Mouse (Mus musculus): Measurements from ENCODE around the gene Eef2k. TPM values are rescaled to one million over a fixed set of nuclear protein-coding genes. Genes with fewer than 3 reads are reported as not detected.
A peak's percentile ranks its signal among the peaks of the same experiment; 100 is the strongest.

The Eef2k gene
- polyA plus RNA-seq (2016; fragmentation: Nextera tagmentation; extraction: Ambion mirVana), result 24.0 and 26.1 TPM in 2 replicates

- Histone ChIP-seq H3K4me3 (peak within 1 kb of the TSS; percentile 66), H3K9me3 (replicated peaks) (no peaks in the 10 kb centered on the region), H3K4me1 (peaks cover 27% of the 10 kb centered on the region), H3K36me3 (no peaks in the 10 kb centered on the region), H3K27ac (replicated peaks) (peak within 1 kb of the TSS; percentile 87), H3K27me3 (ENCODE audit: low read depth, poor library complexity, severe bottlenecking) (peaks cover 33% of the 10 kb centered on the region)
- peak; percentile 89 for DNase-seq (ENCODE audit: low spot score)
- 4% methylated on average over 35 of the region's 35 CpGs for WGBS
These were observed at the start of gene Eef2k for GRCm38 (mm10) chr7:120842345-120843036. Eef2k (plus strand) TSS chr7:120842831.

GRCm38 (mm10) chr7:120795544-120795943, 47.1 kb upstream of the Eef2k start:
- Histone ChIP-seq H3K9me3 (replicated peaks) (no peaks in the 10 kb centered on the region), H3K27ac (replicated peaks) (no peak overlapping the region), H3K36me3 (no peaks in the 10 kb centered on the region), H3K4me1 (no peaks in the 10 kb centered on the region), H3K4me3 (no peak overlapping the region), H3K27me3 (ENCODE audit: low read depth, poor library complexity, severe bottlenecking) (no peaks in the 10 kb centered on the region)
- no peak for DNase-seq (ENCODE audit: low spot score)
- WGBS, result 85% methylated on average over 4 of the region's 4 CpGs

- Histone ChIP-seq H3K36me3 (no peaks in the 10 kb centered on the region), H3K4me1 (no peaks in the 10 kb centered on the region), H3K27ac (replicated peaks) (no peak overlapping the region), H3K4me3 (no peak overlapping the region), H3K27me3 (ENCODE audit: low read depth, poor library complexity, severe bottlenecking) (no peaks in the 10 kb centered on the region), H3K9me3 (replicated peaks) (no peaks in the 10 kb centered on the region)
- no peak for DNase-seq (ENCODE audit: low spot score)
- WGBS, result 82% methylated on average over 3 of the region's 3 CpGs
These were observed 46.3 kb upstream of the Eef2k start for GRCm38 (mm10) chr7:120796369-120796768.

GRCm38 (mm10) chr7:120803268-120803667, 39.4 kb upstream of the Eef2k start:
- Histone ChIP-seq H3K4me1 (no peaks in the 10 kb centered on the region), H3K4me3 (no peak overlapping the region), H3K27ac (replicated peaks) (no peak overlapping the region), H3K27me3 (ENCODE audit: low read depth, poor library complexity, severe bottlenecking) (no peaks in the 10 kb centered on the region), H3K36me3 (no peaks in the 10 kb centered on the region), H3K9me3 (replicated peaks) (no peaks in the 10 kb centered on the region)
- no peak for DNase-seq (ENCODE audit: low spot score)
- 91% methylated on average over 2 of the region's 2 CpGs for WGBS

GRCm38 (mm10) chr7:120809705-120810104, 32.9 kb upstream of the Eef2k start:
- H3K4me1 ChIP-seq, result peaks cover 5% of the 10 kb centered on the region
- no peak for DNase-seq (ENCODE audit: low spot score)
- no peak overlapping the region for H3K27ac ChIP-seq (replicated peaks)
- 2% methylated on average over 27 of the region's 27 CpGs for WGBS
- H3K36me3 ChIP-seq, result no peaks in the 10 kb centered on the region
- peak overlapping the region; percentile 47 for H3K4me3 ChIP-seq
- peaks cover 22% of the 10 kb centered on the region for H3K27me3 ChIP-seq (ENCODE audit: low read depth, poor library complexity, severe bottlenecking)
- no peaks in the 10 kb centered on the region for H3K9me3 ChIP-seq (replicated peaks)

GRCm38 (mm10) chr7:120811834-120812415, 30.7 kb upstream of the Eef2k start, which contains the start of gene Gm5737:
Gm5737 (plus strand) TSS chr7:120812365.
- 82% methylated on average over 6 of the region's 6 CpGs for WGBS
- no peak within 1 kb of the TSS for H3K27ac ChIP-seq (replicated peaks)
- no peaks in the 10 kb centered on the region for H3K36me3 ChIP-seq
- DNase-seq (ENCODE audit: low spot score), result no peak
- H3K4me1 ChIP-seq, result peaks cover 5% of the 10 kb centered on the region
- H3K27me3 ChIP-seq (ENCODE audit: low read depth, poor library complexity, severe bottlenecking), result peaks cover 22% of the 10 kb centered on the region
- no peaks in the 10 kb centered on the region for H3K9me3 ChIP-seq (replicated peaks)
- no peak within 1 kb of the TSS for H3K4me3 ChIP-seq

- Histone ChIP-seq H3K27ac (replicated peaks) (no peak overlapping the region), H3K36me3 (no peaks in the 10 kb centered on the region), H3K4me3 (no peak overlapping the region), H3K9me3 (replicated peaks) (no peaks in the 10 kb centered on the region), H3K4me1 (no peaks in the 10 kb centered on the region), H3K27me3 (ENCODE audit: low read depth, poor library complexity, severe bottlenecking) (peaks cover 8% of the 10 kb centered on the region; the same call in 1 of the 2 replicates)
- no peak for DNase-seq (ENCODE audit: low spot score)
- 82% methylated on average over 6 of the region's 6 CpGs for WGBS
These were observed 25.1 kb upstream of the Eef2k start for GRCm38 (mm10) chr7:120817552-120817951.

- no peak for DNase-seq (ENCODE audit: low spot score)
- Histone ChIP-seq H3K4me3 (no peak overlapping the region), H3K27ac (replicated peaks) (no peak overlapping the region), H3K9me3 (replicated peaks) (no peaks in the 10 kb centered on the region), H3K36me3 (no peaks in the 10 kb centered on the region), H3K4me1 (no peaks in the 10 kb centered on the region), H3K27me3 (ENCODE audit: low read depth, poor library complexity, severe bottlenecking) (peaks cover 8% of the 10 kb centered on the region; the same call in 1 of the 2 replicates)
- WGBS, result 87% methylated on average over 4 of the region's 4 CpGs
These were observed 23.2 kb upstream of the Eef2k start for GRCm38 (mm10) chr7:120819386-120819785.

GRCm38 (mm10) chr7:120823248-120823647, 19.4 kb upstream of the Eef2k start:
- H3K4me3 ChIP-seq, result no peak overlapping the region
- peaks cover 12% of the 10 kb centered on the region; the same call in 1 of the 2 replicates for H3K27me3 ChIP-seq (ENCODE audit: low read depth, poor library complexity, severe bottlenecking)
- 29% methylated on average over 5 of the region's 5 CpGs for WGBS
- no peaks in the 10 kb centered on the region for H3K9me3 ChIP-seq (replicated peaks)
- DNase-seq (ENCODE audit: low spot score), result peak; percentile 58
- H3K27ac ChIP-seq (replicated peaks), result no peak overlapping the region
- H3K4me1 ChIP-seq, result no peaks in the 10 kb centered on the region
- H3K36me3 ChIP-seq, result no peaks in the 10 kb centered on the region

- WGBS, result 71% methylated on average over 2 of the region's 2 CpGs
- Histone ChIP-seq H3K4me3 (no peak overlapping the region), H3K27ac (replicated peaks) (no peak overlapping the region), H3K4me1 (no peaks in the 10 kb centered on the region), H3K9me3 (replicated peaks) (no peaks in the 10 kb centered on the region), H3K36me3 (no peaks in the 10 kb centered on the region), H3K27me3 (ENCODE audit: low read depth, poor library complexity, severe bottlenecking) (peaks cover 24% of the 10 kb centered on the region)
- DNase-seq (ENCODE audit: low spot score), result no peak
These were observed 17.5 kb upstream of the Eef2k start for GRCm38 (mm10) chr7:120825097-120825496.

- H3K4me1 ChIP-seq, result peaks cover 12% of the 10 kb centered on the region
- peaks cover 37% of the 10 kb centered on the region for H3K27me3 ChIP-seq (ENCODE audit: low read depth, poor library complexity, severe bottlenecking)
- no peak overlapping the region for H3K4me3 ChIP-seq
- H3K36me3 ChIP-seq, result no peaks in the 10 kb centered on the region
- no peaks in the 10 kb centered on the region for H3K9me3 ChIP-seq (replicated peaks)
- 15% methylated on average over 3 of the region's 3 CpGs for WGBS
- H3K27ac ChIP-seq (replicated peaks), result no peak overlapping the region
- peak; percentile 47 for DNase-seq (ENCODE audit: low spot score)
These were observed 16.2 kb upstream of the Eef2k start for GRCm38 (mm10) chr7:120826408-120826807.

GRCm38 (mm10) chr7:120830431-120831381, 11.9 kb upstream of the Eef2k start:
- Histone ChIP-seq H3K36me3 (no peaks in the 10 kb centered on the region), H3K4me3 (peak overlapping the region; percentile 73), H3K27me3 (ENCODE audit: low read depth, poor library complexity, severe bottlenecking) (peaks cover 57% of the 10 kb centered on the region), H3K4me1 (peaks cover 20% of the 10 kb centered on the region), H3K9me3 (replicated peaks) (no peaks in the 10 kb centered on the region), H3K27ac (replicated peaks) (peak overlapping the region; percentile 67)
- 1% methylated on average over 46 of the region's 46 CpGs for WGBS
- DNase-seq (ENCODE audit: low spot score), result peak; percentile 66

Measured in midbrain, embryonic 10.5 days (tissue).